Mouse (Mus musculus): ENCODE measurements around the gene Gm17617. TPM values are rescaled to one million over a fixed set of nuclear protein-coding genes. Genes with fewer than 3 reads are reported as not detected.
A peak's percentile ranks its signal among the peaks of the same experiment; 100 is the strongest.
"Not testable (repeated sequence)": the region's sequence is repeated elsewhere in the genome, so short reads cannot be mapped to it uniquely, and the experiment has no call there.

Gene Gm17617
- polyA plus RNA-seq, 1 experiment = not detected

DNA sequence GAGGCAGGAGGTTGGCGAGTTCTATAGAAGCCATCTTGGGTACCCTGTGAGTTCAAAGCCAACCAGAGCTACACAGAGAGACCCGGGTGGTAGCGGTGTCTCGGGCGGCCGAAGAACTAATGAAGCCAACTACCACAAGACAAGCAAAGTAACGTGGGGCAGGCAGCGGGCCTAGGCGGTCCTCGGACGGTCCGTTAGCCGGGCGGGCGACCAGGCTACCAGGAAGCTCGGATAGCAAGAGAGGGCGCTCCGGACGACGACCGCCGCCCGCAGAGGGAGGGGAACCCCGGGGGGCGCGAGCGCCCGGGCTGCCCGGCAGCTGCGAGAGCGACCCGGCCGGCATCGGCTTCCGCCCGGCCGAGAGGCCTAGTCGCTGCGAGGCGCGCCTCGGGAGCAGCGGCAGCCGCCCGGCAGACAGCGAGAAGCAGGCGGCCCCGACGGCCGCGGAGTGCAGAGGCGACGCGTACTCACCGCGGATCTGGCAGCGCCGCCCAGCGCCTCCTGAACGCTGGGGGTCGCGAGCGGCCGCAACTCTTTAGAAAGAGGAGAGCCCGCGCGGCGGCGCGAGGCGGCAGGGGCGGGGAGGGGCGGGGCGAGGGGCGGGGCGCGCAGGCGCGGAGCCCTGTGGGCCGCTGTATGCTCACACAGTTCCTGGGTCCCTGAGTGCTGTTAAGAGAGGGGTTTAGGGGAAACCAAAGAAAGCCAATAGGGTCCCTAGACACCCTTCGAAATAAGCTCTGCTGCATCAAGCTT is 33.4 kb downstream of the Gm17617 start, which contains the start of gene Uimc1:
Gene Uimc1, minus strand, starts transcription at position 575 of the 753 bp plus-strand sequence.
- peak; percentile 77 for DNase-seq

DNA sequence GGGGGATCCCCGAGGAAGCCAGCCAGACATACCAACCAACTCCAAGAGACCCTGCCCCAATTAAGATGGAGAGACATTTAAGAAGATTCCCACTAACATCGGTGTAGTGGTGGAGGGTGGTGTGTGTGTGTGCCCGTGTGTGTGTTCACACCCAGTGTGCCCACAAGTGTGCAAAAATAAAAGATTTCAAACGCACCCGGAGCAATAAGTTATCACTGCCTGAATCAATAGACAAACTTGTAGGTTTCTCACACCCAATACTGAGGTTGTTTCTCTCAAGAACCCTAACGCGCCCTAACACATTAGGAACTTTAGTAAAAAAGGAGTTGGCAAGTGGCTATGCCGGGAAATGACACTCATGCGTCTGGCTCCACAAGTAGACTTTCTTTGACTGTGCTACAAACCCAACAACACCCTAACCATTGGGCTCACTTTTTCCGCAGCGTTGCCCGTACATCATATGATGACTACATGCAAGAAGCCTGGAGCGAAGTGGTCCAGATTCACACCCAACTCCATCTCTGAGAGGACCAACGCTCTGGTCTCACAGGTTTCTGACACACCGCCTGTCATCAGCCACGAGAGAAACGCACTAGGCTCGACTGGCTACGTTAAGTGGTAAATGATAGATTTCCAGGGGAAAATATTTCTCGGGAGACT is 34.2 kb downstream of the Gm17617 start:
- peak in 1 of 2 experiments; percentile 22 for DNase-seq
- peak overlapping the region; percentile 12; the same call in 1 of the 2 replicates for H3K27ac ChIP-seq (ENCODE audit: insufficient read depth, low read length)
- 22% methylated on average over 20 of the region's 20 CpGs for WGBS
- H3K4me1 ChIP-seq (ENCODE audit: control insufficient read depth, insufficient read depth, low read length) = no peaks in the 10 kb centered on the region
- H3K27me3 ChIP-seq (ENCODE audit: control insufficient read depth, insufficient read depth, low read length) = no peaks in the 10 kb centered on the region
- TF ChIP-seq CTCF (IDR thresholded peaks at IDR 0.05; ENCODE audit: borderline replicate concordance, insufficient read depth, low read depth, low read length) (no peak), POLR2A (IDR thresholded peaks at IDR 0.05; ENCODE audit: borderline replicate concordance, insufficient read depth, low read length) (no peak)
- peak overlapping the region; percentile 78 for H3K4me3 ChIP-seq (replicated peaks; ENCODE audit: insufficient read depth, low read depth, low read length)

More for the DNA sequence above, 33.4 kb downstream of the Gm17617 start, which contains the start of gene Uimc1:
- H3K4me1 ChIP-seq (ENCODE audit: control insufficient read depth, insufficient read depth, low read length) = no peaks in the 10 kb centered on the region
- WGBS = under 1% methylated on average over 81 of the region's 81 CpGs
- TF ChIP-seq POLR2A (IDR thresholded peaks at IDR 0.05; ENCODE audit: borderline replicate concordance, insufficient read depth, low read length) = peak; percentile 65; the same call in 1 of the 2 replicates
- no peak for TF ChIP-seq CTCF (IDR thresholded peaks at IDR 0.05; ENCODE audit: borderline replicate concordance, insufficient read depth, low read depth, low read length)
- no peaks in the 10 kb centered on the region for H3K27me3 ChIP-seq (ENCODE audit: control insufficient read depth, insufficient read depth, low read length)
- H3K27ac ChIP-seq (ENCODE audit: insufficient read depth, low read length) = peak within 1 kb of the TSS; percentile 12; the same call in 1 of the 2 replicates
- H3K4me3 ChIP-seq (replicated peaks; ENCODE audit: insufficient read depth, low read depth, low read length) = peak within 1 kb of the TSS; percentile 78

DNA sequence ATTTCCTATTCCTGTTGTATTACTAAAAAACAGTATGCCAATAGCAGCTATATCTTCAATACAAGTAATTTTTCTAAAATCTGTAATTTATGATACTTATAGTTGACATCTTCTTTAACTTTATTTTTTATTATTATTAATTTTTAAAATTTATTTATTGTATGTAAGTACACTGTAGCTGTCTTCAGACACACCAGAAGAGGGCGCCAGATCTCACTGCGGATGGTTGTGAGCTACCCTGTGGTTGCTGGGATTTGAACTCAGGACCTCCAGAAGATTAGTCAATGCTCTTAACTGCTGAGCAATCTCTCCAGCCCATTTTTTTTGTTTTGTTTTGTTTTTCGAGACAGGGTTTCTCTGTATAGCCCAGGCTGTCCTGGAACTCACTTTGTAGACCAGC is 35.5 kb downstream of the Gm17617 start:
- 89% methylated on average over 3 of the region's 3 CpGs for WGBS
- not testable (repeated sequence) for H3K27me3 ChIP-seq (ENCODE audit: control insufficient read depth, insufficient read depth, low read length); H3K4me3 ChIP-seq (replicated peaks; ENCODE audit: insufficient read depth, low read depth, low read length)

DNA sequence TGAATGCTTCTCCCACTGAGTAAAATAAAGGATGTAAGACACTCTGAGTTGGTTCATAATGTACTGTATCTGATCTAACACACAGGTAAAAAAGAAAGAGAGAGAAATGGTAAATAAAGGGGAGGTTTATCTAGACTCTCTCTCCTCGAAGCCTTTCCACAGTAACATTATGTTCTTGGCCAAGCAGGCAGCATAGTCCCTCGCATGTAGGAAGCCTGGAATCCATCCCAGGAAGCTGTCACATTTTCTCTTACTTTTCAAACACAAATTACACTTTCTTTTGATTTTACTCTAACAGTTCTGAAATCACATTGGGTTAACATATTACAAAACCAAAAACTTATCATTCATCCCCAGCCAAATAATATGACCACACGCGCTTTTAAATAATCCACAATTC is 40.8 kb downstream of the Gm17617 start:
- TF ChIP-seq POLR2A (IDR thresholded peaks at IDR 0.05; ENCODE audit: borderline replicate concordance, insufficient read depth, low read length) (no peak), CTCF (IDR thresholded peaks at IDR 0.05; ENCODE audit: borderline replicate concordance, insufficient read depth, low read depth, low read length) (no peak)
- Histone ChIP-seq H3K27ac (ENCODE audit: insufficient read depth, low read length) (no peak overlapping the region), H3K4me1 (ENCODE audit: control insufficient read depth, insufficient read depth, low read length) (peaks cover 2% of the 10 kb centered on the region; the same call in 1 of the 2 replicates), H3K27me3 (ENCODE audit: control insufficient read depth, insufficient read depth, low read length) (no peaks in the 10 kb centered on the region), H3K4me3 (replicated peaks; ENCODE audit: insufficient read depth, low read depth, low read length) (no peak overlapping the region)
- 50% methylated on average over 4 of the region's 4 CpGs for WGBS
- DNase-seq = peak in 1 of 2 experiments; percentile 2

More for the DNA sequence above, 35.5 kb downstream of the Gm17617 start:
- DNase-seq; H3K4me1 ChIP-seq (ENCODE audit: control insufficient read depth, insufficient read depth, low read length); H3K27ac ChIP-seq (ENCODE audit: insufficient read depth, low read length): not testable (repeated sequence)
- TF ChIP-seq CTCF (IDR thresholded peaks at IDR 0.05; ENCODE audit: borderline replicate concordance, insufficient read depth, low read depth, low read length) = 0 out of 2 replicates have a peak, but pooled peaks have one; percentile 4

Other genes starting within 250 kb of the Gm17617 start
- 37.7 and 41.0 TPM in 2 replicates for gene Unc5a, start 184.1 kb downstream of the Gm17617 start, polyA plus RNA-seq (2012; rRNA removed)
- gene Hk3, start 112.2 kb downstream of the Gm17617 start, polyA plus RNA-seq (2012; rRNA removed) = 0.67 and 0.74 TPM in 2 replicates
- gene Uimc1, start 33.2 kb downstream of the Gm17617 start, polyA plus RNA-seq (2012; rRNA removed) = 24.0 and 24.8 TPM in 2 replicates
- gene Zfp346, start 28.2 kb downstream of the Gm17617 start, polyA plus RNA-seq (2012; rRNA removed) = 48.5 and 52.5 TPM in 2 replicates
- gene Fgfr4, start 19.1 kb upstream of the Gm17617 start, polyA plus RNA-seq (2012; rRNA removed) = 0.05 and 0.16 TPM in 2 replicates
- gene Nsd1, start 76.2 kb upstream of the Gm17617 start, polyA plus RNA-seq (2012; rRNA removed) = 47.5 and 49.5 TPM in 2 replicates
- gene Prelid1, start 187.0 kb upstream of the Gm17617 start, polyA plus RNA-seq (2012; rRNA removed) = 186 and 191 TPM in 2 replicates
- 146 and 148 TPM in 2 replicates for gene Rab24, start 188.4 kb upstream of the Gm17617 start, polyA plus RNA-seq (2012; rRNA removed)
- gene Mxd3, start 196.3 kb upstream of the Gm17617 start, polyA plus RNA-seq (2012; rRNA removed) = 0.17 and 0.38 TPM in 2 replicates
- 65.1 and 66.7 TPM in 2 replicates for gene Lman2, start 229.2 kb upstream of the Gm17617 start, polyA plus RNA-seq (2012; rRNA removed)
- gene Rgs14, start 236.2 kb upstream of the Gm17617 start, polyA plus RNA-seq (2012; rRNA removed) = 0.30 and 0.46 TPM in 2 replicates

All from cerebellum, adult 2 months (tissue).